Mouse (Mus musculus) heart, postnatal 10 days (tissue): ENCODE data around the gene Gpc6. TPM values are rescaled to one million over a fixed set of nuclear protein-coding genes. Genes with fewer than 3 reads are reported as not detected.
A peak's percentile ranks its signal among the peaks of the same experiment; 100 is the strongest.

Experiments
- DNase-seq, 2 experiments: peaks; one replicate each; pipeline ENCODE4 v3.0.0; 2021
- intact Hi-C: fragments of 180-260 bp; cut with DNase I; formaldehyde crosslinking; loops from one replicate; pipeline ENCODE4 v1.15.1; 2025
- total RNA-seq, 2 experiments: library from RNA; stranded (reverse); gene quantifications; 2 replicates each; pipeline ENCODE4 v1.2.3; 2021

Gene Gpc6
- total RNA-seq = 10 to 100 TPM; 37.0 to 40.2 TPM

GRCm38 (mm10) chr14:116924876-116925601 lies at the start of gene Gpc6:
Gene Gpc6, plus strand, starts transcription at chr14:116925315.
- intact Hi-C loops = loop anchor here (5.0 to 10.0 kb wide), 2 partner anchors 207 to 1010 kb away; no protein-coding TSS in a partner anchor
- peak; percentile 88 to 89 for DNase-seq

- no peak for DNase-seq
- intact Hi-C loops = no loop called here
Measured at GRCm38 (mm10) chr14:116882480-116883044, 42.6 kb upstream of the Gpc6 start.

- DNase-seq = no peak
- intact Hi-C loops = no loop called here
Measured at GRCm38 (mm10) chr14:116894316-116894715, 30.8 kb upstream of the Gpc6 start.

- intact Hi-C loops = no loop called here
- no peak for DNase-seq
Measured at GRCm38 (mm10) chr14:116897971-116898370, 27.1 kb upstream of the Gpc6 start.

GRCm38 (mm10) chr14:116911768-116912167 lies 13.3 kb upstream of the Gpc6 start:
- DNase-seq = no peak
- intact Hi-C loops = no loop called here

- intact Hi-C loops = no loop called here
- no peak for DNase-seq
Measured at GRCm38 (mm10) chr14:116916874-116917273, 8.2 kb upstream of the Gpc6 start.

GRCm38 (mm10) chr14:116924266-116924665 lies 849 bp upstream of the Gpc6 start:
- intact Hi-C loops = loop anchor here (10.0 kb wide), 1 partner anchor 1011 kb away; no protein-coding TSS in a partner anchor
- DNase-seq = no peak

GRCm38 (mm10) chr14:116925691-116926403 lies 732 bp downstream of the Gpc6 start:
- DNase-seq = peak; percentile 45 to 58
- intact Hi-C loops = loop anchor here (5.0 to 10.0 kb wide), 2 partner anchors 206 to 1009 kb away; no protein-coding TSS in a partner anchor

- intact Hi-C loops = loop anchor here (5.0 to 10.0 kb wide), 2 partner anchors 206 to 1008 kb away; no protein-coding TSS in a partner anchor
Measured at GRCm38 (mm10) chr14:116926404-116927171, 1.5 kb downstream of the Gpc6 start.

GRCm38 (mm10) chr14:116927341-116928315 lies 2.5 kb downstream of the Gpc6 start:
- intact Hi-C loops = loop anchor here (5.0 to 10.0 kb wide), 2 partner anchors 205 to 1007 kb away; no protein-coding TSS in a partner anchor
- DNase-seq = peak in 1 of 2 experiments; percentile 5

More at GRCm38 (mm10) chr14:116926404-116927171, 1.5 kb downstream of the Gpc6 start:
- DNase-seq = peak; percentile 72 to 73

- no peak for DNase-seq
- intact Hi-C loops = loop anchor here (5.0 to 10.0 kb wide), 2 partner anchors 204 to 1006 kb away; no protein-coding TSS in a partner anchor
Measured at GRCm38 (mm10) chr14:116928395-116928794, 3.3 kb downstream of the Gpc6 start.

- intact Hi-C loops = loop anchor here (5.0 to 10.0 kb wide), 2 partner anchors 203 to 1006 kb away; no protein-coding TSS in a partner anchor
Measured at GRCm38 (mm10) chr14:116928796-116929529, 3.8 kb downstream of the Gpc6 start.

GRCm38 (mm10) chr14:116933825-116934224 lies 8.7 kb downstream of the Gpc6 start:
- DNase-seq = peak in 1 of 2 experiments; percentile 3
- intact Hi-C loops = no loop called here

More at GRCm38 (mm10) chr14:116928796-116929529, 3.8 kb downstream of the Gpc6 start:
- DNase-seq = peak; percentile 6 to 8

GRCm38 (mm10) chr14:116937910-116938560 lies 12.9 kb downstream of the Gpc6 start:
- peak in 1 of 2 experiments; percentile 14 for DNase-seq
- intact Hi-C loops = no loop called here

GRCm38 (mm10) chr14:116938735-116939134 lies 13.6 kb downstream of the Gpc6 start:
- intact Hi-C loops = no loop called here
- DNase-seq = no peak

GRCm38 (mm10) chr14:116939561-116939960 lies 14.4 kb downstream of the Gpc6 start:
- intact Hi-C loops = no loop called here
- no peak for DNase-seq

GRCm38 (mm10) chr14:116941772-116942171 lies 16.7 kb downstream of the Gpc6 start:
- intact Hi-C loops = no loop called here
- no peak for DNase-seq

GRCm38 (mm10) chr14:116943751-116944150 lies 18.6 kb downstream of the Gpc6 start:
- DNase-seq = no peak
- intact Hi-C loops = no loop called here
